Mouse (Mus musculus): ENCODE measurements at regions not wholly inside any gene's neighbourhood (a gene's known extent, or its start where the extent isn't known, plus 50 kb on each side); places are given as distances from the start of the nearest gene placed in this dataset.

GRCm38 (mm10) chr13:70499302-70499701 lies 138.1 kb downstream of the Ice1 start:
- TF ChIP-seq CTCF (conservative IDR thresholded peaks at IDR 0.05; ENCODE audit: low read length) (no peak), NANOG (IDR thresholded peaks at IDR 0.05; ENCODE audit: borderline replicate concordance, low read length) (no peak)

Data from E14TG2a.4 (cell line).